Mouse (Mus musculus): ENCODE measurements at regions not wholly inside any gene's neighbourhood (a gene's known extent, or its start where the extent isn't known, plus 50 kb on each side); places are given as distances from the start of the nearest gene placed in this dataset.
A peak's percentile ranks its signal among the peaks of the same experiment; 100 is the strongest.

DNA sequence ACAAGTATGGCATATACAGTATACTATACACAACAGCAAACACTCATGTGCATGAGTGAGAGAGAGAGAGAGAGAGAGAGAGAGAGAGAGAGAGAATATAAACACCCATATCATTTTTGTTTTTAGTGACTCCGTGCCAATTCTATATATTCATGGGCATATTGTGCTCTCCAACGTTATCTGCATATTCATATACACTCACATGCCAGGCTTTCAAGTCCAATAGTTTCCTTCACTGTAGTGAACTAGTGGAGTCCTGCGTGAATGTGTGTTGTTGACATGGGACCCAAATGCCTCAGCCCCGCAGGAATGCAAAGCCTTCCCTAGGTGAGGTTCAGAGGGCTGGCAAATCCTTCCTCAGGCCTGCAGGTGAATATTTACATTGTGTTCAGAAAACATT is 53.4 kb upstream of the Nab1 start:
- no peak for DNase-seq

- DNase-seq, result no peak
Measured at GRCm38 (mm10) chr1:52565812-52566211, 64.7 kb upstream of the Nemp2 start.

DNA sequence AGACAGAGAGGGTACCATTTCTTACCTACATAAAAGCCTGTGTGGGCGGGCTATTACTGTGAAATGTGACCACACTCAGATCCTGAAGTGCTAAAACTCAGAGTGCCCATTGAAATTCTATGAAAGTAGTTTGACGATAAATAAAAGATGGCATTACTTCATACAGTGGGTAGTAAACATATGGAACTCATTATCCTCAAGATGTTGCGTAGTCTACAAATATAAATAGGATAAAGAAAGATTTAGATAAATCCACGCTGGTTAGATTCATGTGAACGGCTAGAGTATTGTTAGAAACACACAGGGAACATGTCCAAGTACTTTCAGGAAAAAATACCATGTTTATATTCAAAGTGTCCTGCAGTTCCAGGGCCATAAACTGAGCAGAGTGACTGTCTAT is 58.8 kb upstream of the Nemp2 start:
- DNase-seq, result no peak

DNA sequence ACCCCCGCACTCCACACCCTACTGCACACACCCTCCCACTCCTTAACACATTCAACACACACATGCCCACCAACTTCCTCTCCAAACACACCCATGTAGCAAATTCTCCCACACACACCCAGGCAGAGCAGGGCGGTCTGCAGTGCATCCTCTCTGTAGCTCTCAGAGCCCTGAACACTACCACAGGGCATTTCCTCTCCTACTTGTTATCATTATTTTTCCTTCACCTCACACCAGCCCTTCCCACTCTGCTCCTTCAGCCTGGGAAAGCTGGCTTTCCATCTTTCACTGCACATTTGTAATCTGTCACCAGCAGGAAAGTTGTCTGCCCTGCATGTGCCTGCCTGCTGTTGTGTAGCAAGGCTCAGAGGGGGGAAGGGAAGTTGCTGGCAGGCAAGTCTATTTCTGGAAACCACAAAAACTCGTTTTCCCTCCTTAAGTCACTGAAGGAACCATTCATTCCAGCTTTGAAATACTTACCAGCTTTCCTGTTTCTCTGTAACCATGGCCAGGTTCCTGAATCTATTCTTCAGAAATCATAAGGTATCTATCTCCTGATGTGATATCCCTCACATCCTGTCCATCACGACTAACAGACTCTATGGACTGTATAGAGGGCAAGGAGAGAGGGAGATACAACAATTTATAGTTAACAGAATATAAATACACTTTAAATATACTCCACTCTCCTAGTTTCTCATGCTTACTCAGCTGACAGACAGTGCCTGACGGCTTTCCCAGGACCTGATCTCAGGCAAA is 52.0 kb upstream of the Nemp2 start:
- peak; percentile 72 for DNase-seq

DNA sequence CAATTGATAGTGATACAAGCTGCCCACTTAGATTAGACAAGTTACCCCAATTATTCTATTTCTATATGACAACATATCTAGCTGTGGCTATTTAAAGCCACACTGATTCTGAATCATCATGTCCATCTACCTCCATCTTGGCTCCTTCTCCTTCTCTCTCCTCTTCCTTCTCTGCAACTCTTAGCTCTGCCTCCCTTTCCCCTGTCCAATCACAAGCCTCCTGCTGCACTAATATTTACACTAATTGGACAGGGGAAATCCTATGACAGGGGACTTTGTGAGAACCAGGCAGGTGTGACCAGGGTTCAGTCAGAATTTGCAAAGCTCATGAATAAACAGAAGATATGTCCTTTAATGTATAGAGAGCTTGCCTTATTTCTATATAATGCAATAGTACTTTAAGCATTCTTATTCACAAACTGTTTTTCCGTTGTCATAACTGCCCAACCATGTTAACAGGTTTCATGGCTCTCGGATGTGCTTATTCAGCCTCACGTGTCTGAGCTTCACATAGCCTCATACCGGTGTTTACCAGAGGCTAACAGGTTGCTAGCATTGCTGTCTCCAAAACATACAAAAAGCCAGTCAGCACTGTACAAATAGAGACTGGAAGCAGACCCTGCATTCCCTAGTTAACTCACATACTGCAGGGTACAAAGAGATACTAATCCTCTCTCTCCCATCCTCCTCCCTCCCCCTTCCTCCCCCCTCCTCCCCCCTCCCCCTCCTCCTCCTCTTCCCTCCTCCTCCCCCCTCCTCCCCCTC is 50.2 kb upstream of the Nemp2 start:
- DNase-seq, result no peak

All from embryo, embryonic 11 days (tissue).